Mouse (Mus musculus): Measurements from ENCODE around the gene Atad5. TPM values are rescaled to one million over a fixed set of nuclear protein-coding genes. Genes with fewer than 3 reads are reported as not detected.
"Not testable (repeated sequence)": the region's sequence is repeated elsewhere in the genome, so short reads cannot be mapped to it uniquely, and the experiment has no call there.

Atad5 gene
- polyA plus RNA-seq, 1 experiment from 2014 or later: 5.3 TPM

DNA sequence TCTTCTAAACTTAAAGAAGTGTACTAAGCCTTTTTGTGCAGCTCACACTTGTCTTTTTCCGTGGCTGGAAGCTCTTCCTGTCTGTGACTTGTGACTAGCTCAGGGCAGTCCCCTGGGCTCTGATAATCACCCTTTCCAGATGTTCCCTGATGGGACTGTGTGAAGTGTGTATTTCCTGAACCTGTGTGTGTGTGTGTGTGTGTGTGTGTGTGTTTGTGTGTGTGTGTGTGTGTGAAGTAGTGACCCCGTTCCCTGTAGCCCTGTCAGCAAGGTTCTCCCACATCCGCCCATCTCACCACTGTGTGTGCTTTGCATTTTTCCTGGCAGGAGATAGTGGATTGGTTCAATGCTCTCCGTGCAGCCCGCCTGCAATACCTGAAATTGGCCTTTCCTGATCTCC is 81.2 kb downstream of the Atad5 start:
- no peaks in the 10 kb centered on the region for H3K4me1 ChIP-seq (ENCODE audit: control insufficient read depth in 2 of 2, insufficient read depth in 2 of 2, low read length in 2 of 2)
- no peak overlapping the region for H3K4me3 ChIP-seq (ENCODE audit: control insufficient read depth in 1 of 2, insufficient read depth in 1 of 2, low read depth in 1 of 2, low read length in 2 of 2)
- no peaks in the 10 kb centered on the region; the same call in 1 of the 2 replicates for H3K9me3 ChIP-seq (ENCODE audit: control insufficient read depth, low read length)
- WGBS: 50% methylated on average over 5 of the region's 5 CpGs
- no peaks in the 10 kb centered on the region for H3K36me3 ChIP-seq (ENCODE audit: control insufficient read depth, insufficient read depth, low read length)
- no peak overlapping the region for H3K9ac ChIP-seq (ENCODE audit: low read length)
- H3K27me3 ChIP-seq (ENCODE audit: control insufficient read depth, insufficient read depth, low read length): no peaks in the 10 kb centered on the region
- no peak overlapping the region for H3K27ac ChIP-seq (replicated peaks in 1 of 2; ENCODE audit: control insufficient read depth in 1 of 2, insufficient read depth in 1 of 2, low read depth in 2 of 2, low read length in 2 of 2)
- H3K4me2 ChIP-seq (ENCODE audit: low read length): no peak overlapping the region
- no peak for ATAC-seq (ENCODE audit: insufficient number of reproducible peaks, insufficient read depth, low FRiP score, low read depth)

- H3K9me3 ChIP-seq (ENCODE audit: control insufficient read depth, low read length): no peaks in the 10 kb centered on the region
- no peak overlapping the region for H3K27ac ChIP-seq (replicated peaks in 1 of 2; ENCODE audit: control insufficient read depth in 1 of 2, insufficient read depth in 1 of 2, low read depth in 2 of 2, low read length in 2 of 2)
- ATAC-seq (ENCODE audit: insufficient number of reproducible peaks, insufficient read depth, low FRiP score, low read depth): no peak
- 65% methylated on average over 4 of the region's 4 CpGs for WGBS
- H3K4me3 ChIP-seq (ENCODE audit: control insufficient read depth in 1 of 2, insufficient read depth in 1 of 2, low read depth in 1 of 2, low read length in 2 of 2): no peak overlapping the region
- no peaks in the 10 kb centered on the region for H3K27me3 ChIP-seq (ENCODE audit: control insufficient read depth, insufficient read depth, low read length)
- no peaks in the 10 kb centered on the region; a peak in 1 of 4 replicates for H3K4me1 ChIP-seq (ENCODE audit: control insufficient read depth in 2 of 2, insufficient read depth in 2 of 2, low read length in 2 of 2)
- no peak overlapping the region for H3K9ac ChIP-seq (ENCODE audit: low read length)
- no peaks in the 10 kb centered on the region for H3K36me3 ChIP-seq (ENCODE audit: control insufficient read depth, insufficient read depth, low read length)
- H3K4me2 ChIP-seq (ENCODE audit: low read length): no peak overlapping the region
These were observed 82.7 kb downstream of the Atad5 start for GRCm38 (mm10) chr11:80171884-80172283.

DNA sequence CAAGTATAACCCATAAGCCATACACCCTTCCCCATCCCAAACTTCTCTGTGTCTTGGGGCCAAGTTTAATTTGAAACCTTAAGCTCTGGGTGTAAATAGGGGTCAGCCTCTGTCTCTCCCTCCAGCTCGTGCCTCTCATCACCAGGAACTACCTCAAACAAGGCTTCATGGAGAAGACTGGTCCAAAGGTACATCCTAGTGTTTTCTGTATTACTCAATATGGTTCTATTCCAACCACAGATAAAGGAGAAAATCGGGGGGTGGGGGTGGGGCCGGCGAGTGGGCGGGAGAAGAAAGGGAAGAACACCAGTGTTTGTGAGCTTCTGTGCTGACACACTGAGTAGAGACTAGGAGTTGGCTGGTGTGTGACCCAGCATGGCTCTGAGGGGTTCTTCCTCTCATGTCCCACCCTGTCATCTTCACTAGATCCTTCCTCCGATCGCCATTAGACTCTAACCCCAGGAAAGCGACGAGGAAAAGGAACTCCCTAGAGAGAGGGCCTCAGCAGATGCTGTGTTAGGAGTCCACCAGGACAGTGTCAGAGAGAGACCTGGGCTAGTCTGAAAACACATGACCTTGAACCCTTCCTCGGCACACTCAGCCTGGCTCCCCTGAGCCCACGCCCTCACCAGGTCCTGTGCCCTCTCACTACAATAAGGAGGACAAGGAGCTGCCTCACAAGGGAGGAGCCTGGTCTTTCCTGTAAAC is 84.9 kb downstream of the Atad5 start:
- H3K4me2 ChIP-seq (ENCODE audit: low read length): no peak overlapping the region
- no peak overlapping the region for H3K9ac ChIP-seq (ENCODE audit: low read length)
- no peak for ATAC-seq (ENCODE audit: insufficient number of reproducible peaks, insufficient read depth, low FRiP score, low read depth)
- no peaks in the 10 kb centered on the region for H3K36me3 ChIP-seq (ENCODE audit: control insufficient read depth, insufficient read depth, low read length)
- H3K4me1 ChIP-seq (ENCODE audit: control insufficient read depth in 2 of 2, insufficient read depth in 2 of 2, low read length in 2 of 2): peaks cover 3 to 9% of the 10 kb centered on the region in 2 experiments; a peak in 2 of 4 replicates
- no peak overlapping the region for H3K4me3 ChIP-seq (ENCODE audit: control insufficient read depth in 1 of 2, insufficient read depth in 1 of 2, low read depth in 1 of 2, low read length in 2 of 2)
- H3K27me3 ChIP-seq (ENCODE audit: control insufficient read depth, insufficient read depth, low read length): no peaks in the 10 kb centered on the region
- H3K9me3 ChIP-seq (ENCODE audit: control insufficient read depth, low read length): no peaks in the 10 kb centered on the region
- no peak overlapping the region for H3K27ac ChIP-seq (replicated peaks in 1 of 2; ENCODE audit: control insufficient read depth in 1 of 2, insufficient read depth in 1 of 2, low read depth in 2 of 2, low read length in 2 of 2)
- WGBS: 78% methylated on average over 11 of the region's 11 CpGs

GRCm38 (mm10) chr11:80176911-80177895 is 88.0 kb downstream of the Atad5 start:
- Histone ChIP-seq H3K4me1 (ENCODE audit: control insufficient read depth in 2 of 2, insufficient read depth in 2 of 2, low read length in 2 of 2) (peaks cover 3 to 9% of the 10 kb centered on the region in 2 experiments; a peak in 2 of 4 replicates), H3K9me3 (ENCODE audit: control insufficient read depth, low read length) (no peaks in the 10 kb centered on the region), H3K27me3 (ENCODE audit: control insufficient read depth, insufficient read depth, low read length) (no peaks in the 10 kb centered on the region), H3K36me3 (ENCODE audit: control insufficient read depth, insufficient read depth, low read length) (no peaks in the 10 kb centered on the region), H3K27ac (replicated peaks in 1 of 2; ENCODE audit: control insufficient read depth in 1 of 2, insufficient read depth in 1 of 2, low read depth in 2 of 2, low read length in 2 of 2) (peak overlapping the region in 1 of 2 experiments; percentile 24; a peak in 1 of 4 replicates), H3K4me2 (ENCODE audit: low read length) (no peak overlapping the region), H3K4me3 (ENCODE audit: control insufficient read depth in 1 of 2, insufficient read depth in 1 of 2, low read depth in 1 of 2, low read length in 2 of 2) (no peak overlapping the region), H3K9ac (ENCODE audit: low read length) (no peak overlapping the region)
- WGBS: 59% methylated on average over 11 of the region's 11 CpGs
- peak; percentile 50; the same call in 1 of the 2 replicates for ATAC-seq (ENCODE audit: insufficient number of reproducible peaks, insufficient read depth, low FRiP score, low read depth)

DNA sequence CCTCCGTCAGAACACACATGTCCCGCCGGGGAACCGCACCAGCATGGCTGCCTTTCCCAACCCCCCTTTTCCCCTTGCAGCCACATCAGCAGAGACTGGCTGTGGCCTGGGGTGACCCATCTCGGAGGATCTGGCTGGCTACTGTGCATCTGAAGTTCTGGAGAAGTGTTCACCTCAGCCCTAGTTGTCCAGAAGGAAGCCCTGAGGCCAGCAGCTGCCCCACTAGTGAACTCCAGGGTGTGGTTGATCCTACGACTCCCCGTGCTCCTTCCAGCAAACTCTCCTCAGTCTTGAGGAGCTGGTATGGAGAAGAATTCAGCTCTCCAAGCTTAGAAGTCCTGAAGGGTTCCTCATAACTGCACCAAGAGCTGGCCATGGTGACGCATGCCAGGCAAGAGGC is 89.1 kb downstream of the Atad5 start:
- WGBS: 84% methylated on average over 8 of the region's 8 CpGs
- ATAC-seq (ENCODE audit: insufficient number of reproducible peaks, insufficient read depth, low FRiP score, low read depth): no peak

DNA sequence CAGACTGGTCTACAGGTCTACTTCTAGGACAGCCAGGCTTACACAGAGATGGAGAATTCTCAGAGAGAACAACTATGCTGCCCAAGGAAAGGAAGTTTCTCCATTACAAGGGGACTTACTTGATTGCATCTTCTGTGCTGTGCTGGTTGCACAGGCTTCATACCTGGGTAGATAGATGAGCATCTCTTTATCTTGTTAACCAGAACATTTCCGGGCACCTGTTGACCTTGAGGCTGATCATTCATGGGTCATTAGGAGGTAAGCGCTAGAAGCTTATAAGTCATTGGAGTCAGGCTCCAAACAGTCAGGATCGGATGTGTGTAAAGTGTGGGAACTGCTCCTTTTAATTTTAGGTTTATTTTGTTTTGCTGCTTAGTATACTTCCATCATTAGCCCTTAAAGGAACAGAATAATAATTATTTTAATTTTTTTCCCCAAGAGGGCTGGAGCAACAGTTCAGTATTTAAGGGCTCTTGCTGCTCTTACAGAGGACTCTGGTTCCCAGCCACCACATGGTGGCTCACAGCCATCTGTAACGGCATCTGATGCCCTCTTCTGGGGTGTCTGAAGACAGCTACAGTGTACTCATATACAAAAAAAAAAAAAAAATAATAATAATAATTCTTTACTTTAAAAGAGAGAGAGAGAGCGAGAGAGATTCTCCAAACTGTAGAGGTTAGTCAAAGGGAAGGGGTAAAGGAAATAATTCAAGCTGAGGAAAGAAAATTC is 92.0 kb downstream of the Atad5 start:
- Histone ChIP-seq H3K27me3 (ENCODE audit: control insufficient read depth, insufficient read depth, low read length) (no peaks in the 10 kb centered on the region), H3K4me2 (ENCODE audit: low read length) (no peak overlapping the region), H3K9me3 (ENCODE audit: control insufficient read depth, low read length) (no peaks in the 10 kb centered on the region), H3K9ac (ENCODE audit: low read length) (no peak overlapping the region), H3K4me3 (ENCODE audit: control insufficient read depth in 1 of 2, insufficient read depth in 1 of 2, low read depth in 1 of 2, low read length in 2 of 2) (no peak overlapping the region), H3K36me3 (ENCODE audit: control insufficient read depth, insufficient read depth, low read length) (no peaks in the 10 kb centered on the region), H3K27ac (replicated peaks in 1 of 2; ENCODE audit: control insufficient read depth in 1 of 2, insufficient read depth in 1 of 2, low read depth in 2 of 2, low read length in 2 of 2) (no peak overlapping the region), H3K4me1 (ENCODE audit: control insufficient read depth in 2 of 2, insufficient read depth in 2 of 2, low read length in 2 of 2) (peaks cover 3 to 18% of the 10 kb centered on the region in 2 experiments; a peak in 3 of 4 replicates)
- 68% methylated on average over 5 of the region's 5 CpGs for WGBS
- ATAC-seq (ENCODE audit: insufficient number of reproducible peaks, insufficient read depth, low FRiP score, low read depth): no peak

More for the DNA sequence above, 89.1 kb downstream of the Atad5 start:
- no peak overlapping the region for H3K4me2 ChIP-seq (ENCODE audit: low read length)
- peaks cover 3 to 9% of the 10 kb centered on the region in 2 experiments; a peak in 2 of 4 replicates for H3K4me1 ChIP-seq (ENCODE audit: control insufficient read depth in 2 of 2, insufficient read depth in 2 of 2, low read length in 2 of 2)
- H3K4me3 ChIP-seq (ENCODE audit: control insufficient read depth in 1 of 2, insufficient read depth in 1 of 2, low read depth in 1 of 2, low read length in 2 of 2): no peak overlapping the region
- H3K27ac ChIP-seq (replicated peaks in 1 of 2; ENCODE audit: control insufficient read depth in 1 of 2, insufficient read depth in 1 of 2, low read depth in 2 of 2, low read length in 2 of 2): no peak overlapping the region
- no peaks in the 10 kb centered on the region for H3K27me3 ChIP-seq (ENCODE audit: control insufficient read depth, insufficient read depth, low read length)
- H3K9ac ChIP-seq (ENCODE audit: low read length): no peak overlapping the region
- no peaks in the 10 kb centered on the region for H3K36me3 ChIP-seq (ENCODE audit: control insufficient read depth, insufficient read depth, low read length)
- H3K9me3 ChIP-seq (ENCODE audit: control insufficient read depth, low read length): no peaks in the 10 kb centered on the region

DNA sequence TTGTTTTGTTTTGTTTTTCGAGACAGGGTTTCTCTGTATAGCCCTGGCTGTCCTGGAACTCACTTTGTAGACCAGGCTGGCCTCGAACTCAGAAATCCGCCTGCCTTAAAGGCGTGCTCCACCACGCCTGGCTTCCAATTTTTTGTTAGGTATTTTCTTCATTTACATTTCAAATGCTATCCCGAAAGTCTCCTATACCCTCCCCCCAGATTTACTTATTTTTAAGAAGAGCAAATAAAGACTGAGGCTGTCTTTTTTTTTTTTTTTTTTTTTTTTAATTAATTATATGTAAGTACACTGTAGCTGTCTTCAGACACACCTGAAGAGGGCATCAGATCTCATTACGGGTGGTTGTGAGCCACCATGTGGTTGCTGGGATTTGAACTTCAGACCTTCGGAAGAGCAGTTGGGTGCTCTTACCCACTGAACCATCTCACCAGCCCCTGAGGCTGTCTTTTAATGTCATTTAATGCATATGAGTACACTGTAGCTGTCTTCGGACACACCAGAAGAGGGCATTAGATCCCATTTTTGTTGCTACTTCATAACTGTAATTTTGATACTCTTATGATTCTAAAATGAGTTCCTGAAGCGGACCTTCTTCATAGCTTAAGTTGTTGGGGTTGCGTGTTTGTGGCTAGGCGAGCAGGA is 94.0 kb downstream of the Atad5 start:
- H3K27me3 ChIP-seq (ENCODE audit: control insufficient read depth, insufficient read depth, low read length); H3K4me1 ChIP-seq (ENCODE audit: control insufficient read depth in 2 of 2, insufficient read depth in 2 of 2, low read length in 2 of 2); H3K36me3 ChIP-seq (ENCODE audit: control insufficient read depth, insufficient read depth, low read length); H3K9me3 ChIP-seq (ENCODE audit: control insufficient read depth, low read length): not testable (repeated sequence)
- peak; percentile 47; the same call in 1 of the 2 replicates for ATAC-seq (ENCODE audit: insufficient number of reproducible peaks, insufficient read depth, low FRiP score, low read depth)
- peak overlapping the region; percentile 72 to 87; a peak in 3 of 4 replicates for H3K27ac ChIP-seq (replicated peaks in 1 of 2; ENCODE audit: control insufficient read depth in 1 of 2, insufficient read depth in 1 of 2, low read depth in 2 of 2, low read length in 2 of 2)
- H3K4me2 ChIP-seq (ENCODE audit: low read length): peak overlapping the region; percentile 66
- 45% methylated on average over 12 of the region's 12 CpGs for WGBS
- peak overlapping the region; percentile 83 to 85 for H3K4me3 ChIP-seq (ENCODE audit: control insufficient read depth in 1 of 2, insufficient read depth in 1 of 2, low read depth in 1 of 2, low read length in 2 of 2)
- H3K9ac ChIP-seq (ENCODE audit: low read length): peak overlapping the region; percentile 93
